ENCODE assay signal across 12 mouse cellular contexts in genomic region chr2:168990957-168991356, GRCm38 (mm10). TPM values are rescaled to one million over a fixed set of nuclear protein-coding genes. Genes with fewer than 3 reads are reported as not detected.
DNase-seq lines count a peak whose midpoint lies in the region; ATAC-seq and TF ChIP-seq lines count a peak whose summit lies in the region.
"Had no signal": no experiment of that assay in that cellular context is flagged by ENCODE, and none has a peak within 500 bp of the region (broad histone marks: within the 10 kb centered on the region; RNA-seq: fewer than 3 reads in every experiment).

No protein-coding gene starts in this region.

- H3K9ac ChIP-seq in forebrain, embryonic 13.5 days = no peak overlapping the region
- H3K9ac ChIP-seq in hindbrain, postnatal 0 days (replicated peaks; ENCODE audit: low read length) = no peak overlapping the region; the same call in 1 of the 2 replicates
- H3K9ac ChIP-seq in neural tube, embryonic 12.5 days = peak overlapping the region; percentile 30; the same call in 1 of the 2 replicates
- H3K9ac ChIP-seq: limb, embryonic 15.5 days had no signal

- TF ChIP-seq CTCF in brain, embryonic 14.5 days (IDR thresholded peaks at IDR 0.05; ENCODE audit: borderline replicate concordance, extremely low read depth, insufficient read depth, insufficient read length) = no peak
- TF ChIP-seq CTCF in hindbrain, postnatal 0 days (IDR thresholded peaks at IDR 0.05; ENCODE audit: low read depth) = no peak

- H3K4me2 ChIP-seq in forebrain, embryonic 13.5 days = peak overlapping the region; percentile 31; the same call in 1 of the 2 replicates
- H3K4me2 ChIP-seq in hindbrain, postnatal 0 days (ENCODE audit: low read depth, low read length) = peak overlapping the region; percentile 21; the same call in 1 of the 2 replicates
- H3K4me2 ChIP-seq in neural tube, embryonic 12.5 days (replicated peaks) = peak overlapping the region; percentile 41; the same call in 1 of the 2 replicates
- H3K4me2 ChIP-seq: heart, embryonic 11.5 days; limb, embryonic 15.5 days had no signal

- H3K4me3 ChIP-seq in forebrain, embryonic 13.5 days = no peak overlapping the region
- H3K4me3 ChIP-seq in hindbrain, postnatal 0 days (ENCODE audit: low read length) = no peak overlapping the region
- H3K4me3 ChIP-seq in neural tube, embryonic 12.5 days = no peak overlapping the region
- H3K4me3 ChIP-seq: limb, embryonic 15.5 days had no signal

- ATAC-seq in forebrain, embryonic 13.5 days = no peak
- peak; percentile 61; the same call in 1 of the 2 replicates for ATAC-seq in hindbrain, postnatal 0 days
- peak; percentile 63; the same call in 1 of the 2 replicates for ATAC-seq in neural tube, embryonic 12.5 days (ENCODE audit: low FRiP score, low read depth)
- ATAC-seq: lung, postnatal 0 days; Patski had no signal

- H3K9me3 ChIP-seq in forebrain, embryonic 13.5 days (replicated peaks) = no peaks in the 10 kb centered on the region
- H3K9me3 ChIP-seq in hindbrain, postnatal 0 days (ENCODE audit: low read length) = no peaks in the 10 kb centered on the region
- no peaks in the 10 kb centered on the region for H3K9me3 ChIP-seq in neural tube, embryonic 12.5 days
- H3K9me3 ChIP-seq: limb, embryonic 15.5 days had no signal

- DNase-seq in brain, embryonic 14.5 days (ENCODE audit: low read depth) = peak; percentile 67
- no peak for DNase-seq in hindbrain, postnatal 0 days (ENCODE audit: low spot score)
- no peak for DNase-seq in spleen, postnatal 4 days (ENCODE audit: low spot score in 2 of 2)
- no peak for DNase-seq in gastrocnemius, adult 18-20 months (ENCODE audit: low spot score)
- DNase-seq in cerebellum, adult 18-20 months = no peak
- DNase-seq: thymus, postnatal 25 days had no signal

- H3K4me1 ChIP-seq in forebrain, embryonic 13.5 days = peaks cover 5% of the 10 kb centered on the region
- no peaks in the 10 kb centered on the region for H3K4me1 ChIP-seq in hindbrain, postnatal 0 days (ENCODE audit: insufficient read depth, low read length)
- H3K4me1 ChIP-seq in neural tube, embryonic 12.5 days = peaks cover 12% of the 10 kb centered on the region
- H3K4me1 ChIP-seq: limb, embryonic 15.5 days had no signal

- peak overlapping the region; percentile 35 for H3K27ac ChIP-seq in forebrain, embryonic 13.5 days
- no peak overlapping the region for H3K27ac ChIP-seq in hindbrain, postnatal 0 days
- no peak overlapping the region for H3K27ac ChIP-seq in neural tube, embryonic 12.5 days
- H3K27ac ChIP-seq: limb, embryonic 15.5 days had no signal

- TF ChIP-seq POLR2A in brain, embryonic 14.5 days (IDR thresholded peaks at IDR 0.05; ENCODE audit: borderline replicate concordance, extremely low read depth, insufficient read depth, insufficient read length, poor library complexity, severe bottlenecking) = no peak

- 36% methylated on average over 4 of the region's 4 CpGs for WGBS in forebrain, embryonic 13.5 days
- WGBS in hindbrain, postnatal 0 days = 46% methylated on average over 4 of the region's 4 CpGs
- 34% methylated on average over 4 of the region's 4 CpGs for WGBS in neural tube, embryonic 12.5 days

- H3K27me3 ChIP-seq in forebrain, embryonic 13.5 days = no peaks in the 10 kb centered on the region
- no peaks in the 10 kb centered on the region for H3K27me3 ChIP-seq in hindbrain, postnatal 0 days (ENCODE audit: insufficient read depth, low read length)
- no peaks in the 10 kb centered on the region for H3K27me3 ChIP-seq in neural tube, embryonic 12.5 days (replicated peaks)
- H3K27me3 ChIP-seq: limb, embryonic 15.5 days; Patski had no signal

- H3K36me3 ChIP-seq in forebrain, embryonic 13.5 days (ENCODE audit: poor library complexity, severe bottlenecking) = no peaks in the 10 kb centered on the region
- no peaks in the 10 kb centered on the region for H3K36me3 ChIP-seq in hindbrain, postnatal 0 days (ENCODE audit: insufficient read depth, low read length)
- H3K36me3 ChIP-seq in neural tube, embryonic 12.5 days = no peaks in the 10 kb centered on the region
- H3K36me3 ChIP-seq: limb, embryonic 15.5 days had no signal

RNA-seq across cellular contexts. Expression of gene Zfp64, which starts 35.6 kb away (rescaled TPM):
- polyA plus RNA-seq in brain, embryonic 14.5 days (2012; rRNA removed) = 34.7 and 37.9 TPM in 2 replicates
- 28.9 and 30.5 TPM in 2 replicates for polyA plus RNA-seq in forebrain, embryonic 13.5 days (2015; fragmentation: Nextera tagmentation; extraction: Ambion mirVana)
- total RNA-seq in hindbrain, postnatal 0 days (2014; rRNA removed) = 32.1 and 44.3 TPM in 2 replicates
- polyA plus RNA-seq in hindbrain, postnatal 0 days (2015; fragmentation: Nextera tagmentation; extraction: Ambion mirVana) = 24.9 and 27.5 TPM in 2 replicates
- polyA plus RNA-seq in neural tube, embryonic 12.5 days (2016; fragmentation: Nextera tagmentation; extraction: Ambion mirVana) = 30.8 and 31.3 TPM in 2 replicates
- 1 to 10 TPM; 7.4 to 7.6 TPM for total RNA-seq in gastrocnemius, adult 18-20 months (2021)
